Mouse (Mus musculus): ENCODE data around the gene Psmb1. TPM values are rescaled to one million over a fixed set of nuclear protein-coding genes. Genes with fewer than 3 reads are reported as not detected.

Gene Psmb1
- total RNA-seq, 2 experiments from 2014 or later = 119 to 138 TPM

Other genes with a start within 250 kb of the Psmb1 start
- 10 to 100 TPM; 11.6 to 12.8 TPM for gene Dll1, start 122.9 kb downstream of the Psmb1 start, total RNA-seq (2021)
- 10 to 100 TPM; 42.3 to 45.1 TPM for gene Fam120b, start 103.5 kb downstream of the Psmb1 start, total RNA-seq (2021)
- 10 to 100 TPM; 28.5 to 32.7 TPM for gene Tbp, start 137 bp upstream of the Psmb1 start, total RNA-seq (2021)
- gene Pdcd2, start 27.6 kb upstream of the Psmb1 start, total RNA-seq (2021) = 10 to 100 TPM; 19.9 to 20.0 TPM
- gene Prdm9, start 64.6 kb upstream of the Psmb1 start, total RNA-seq (2021) = 1 to 10 TPM; 2.5 to 4.2 TPM
- gene Chd1, start 205.2 kb upstream of the Psmb1 start, total RNA-seq (2021) = 10 to 100 TPM; 22.8 to 29.1 TPM